Mouse (Mus musculus): ENCODE data around the gene Brinp1. TPM values are rescaled to one million over a fixed set of nuclear protein-coding genes. Genes with fewer than 3 reads are reported as not detected.
A peak's percentile ranks its signal among the peaks of the same experiment; 100 is the strongest.

Gene Brinp1
- polyA plus RNA-seq (2015; fragmentation: Nextera tagmentation; extraction: Ambion mirVana) = 36.5 and 40.8 TPM in 2 replicates

- H3K36me3 ChIP-seq = no peaks in the 10 kb centered on the region
- under 1% methylated on average over 33 of the region's 33 CpGs for WGBS
- peaks cover 23% of the 10 kb centered on the region for H3K4me1 ChIP-seq (replicated peaks)
- H3K4me2 ChIP-seq = peak within 1 kb of the TSS; percentile 74
- peak within 1 kb of the TSS; percentile 72 for H3K4me3 ChIP-seq
- H3K9ac ChIP-seq = peak within 1 kb of the TSS; percentile 79
- H3K27ac ChIP-seq (replicated peaks) = peak within 1 kb of the TSS; percentile 76
- H3K9me3 ChIP-seq = no peaks in the 10 kb centered on the region
- H3K27me3 ChIP-seq = 0 out of 2 replicates have a peak, but pooled peaks cover 3% of the 10 kb centered on the region
- ATAC-seq (ENCODE audit: low read depth) = peak; percentile 94
Measured at GRCm38 (mm10) chr4:68954322-68954901, at the start of gene Brinp1. TSS of gene Brinp1 (minus strand) at chr4:68954397.

DNA sequence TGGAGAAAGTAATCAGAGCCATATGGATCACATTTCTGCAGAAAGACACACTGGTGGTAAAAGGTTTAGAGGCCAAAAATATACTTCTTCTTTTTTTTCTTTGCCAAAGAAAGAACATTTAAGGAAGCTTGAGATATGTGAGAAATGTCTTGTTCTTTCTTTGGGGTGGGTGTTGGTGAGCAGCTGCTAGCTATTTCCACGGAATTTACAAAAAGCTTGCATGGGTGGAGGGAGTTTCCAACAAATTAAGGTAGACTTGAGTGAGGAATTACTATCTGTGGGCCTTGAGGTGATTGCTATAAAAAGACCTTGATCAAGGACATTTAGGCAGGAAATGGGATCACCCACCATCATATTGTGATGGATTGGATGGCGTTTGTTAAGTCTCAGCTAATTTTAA lies 3.1 kb upstream of the Brinp1 start:
- WGBS = 80% methylated on average over 2 of the region's 2 CpGs

DNA sequence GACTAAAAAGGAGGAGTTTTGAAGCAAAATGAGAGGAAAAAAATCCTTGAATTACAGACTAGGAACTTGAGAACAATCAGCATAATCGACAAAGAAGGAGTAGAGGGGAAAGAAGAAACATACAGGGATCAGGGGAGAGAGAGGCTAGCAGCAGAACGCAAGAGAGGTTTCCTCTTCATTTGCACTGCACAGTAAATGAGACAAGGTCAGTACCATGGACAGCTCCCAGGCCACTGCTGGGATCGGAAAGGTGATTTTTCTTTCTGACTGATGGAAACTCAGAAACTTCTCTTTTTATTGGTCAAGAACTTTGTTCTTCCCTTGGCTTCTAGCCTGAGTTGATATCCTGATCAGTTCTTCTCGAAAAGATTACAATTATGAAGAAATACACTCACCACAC lies 1.4 kb upstream of the Brinp1 start:
- H3K9ac ChIP-seq = no peak overlapping the region
- H3K4me1 ChIP-seq (replicated peaks) = peaks cover 23% of the 10 kb centered on the region
- H3K4me3 ChIP-seq = no peak overlapping the region
- peak overlapping the region; percentile 74; the same call in 1 of the 2 replicates for H3K4me2 ChIP-seq
- H3K27me3 ChIP-seq = 0 out of 2 replicates have a peak, but pooled peaks cover 3% of the 10 kb centered on the region
- no peaks in the 10 kb centered on the region for H3K36me3 ChIP-seq
- ATAC-seq (ENCODE audit: low read depth) = no peak
- WGBS = 9% methylated on average over 4 of the region's 4 CpGs
- H3K27ac ChIP-seq (replicated peaks) = no peak overlapping the region
- no peaks in the 10 kb centered on the region for H3K9me3 ChIP-seq

More for the DNA sequence above, 3.1 kb upstream of the Brinp1 start:
- no peaks in the 10 kb centered on the region for H3K36me3 ChIP-seq
- H3K9me3 ChIP-seq = no peaks in the 10 kb centered on the region
- no peak overlapping the region for H3K9ac ChIP-seq
- 0 out of 2 replicates have a peak, but pooled peaks cover 3% of the 10 kb centered on the region for H3K27me3 ChIP-seq
- H3K27ac ChIP-seq (replicated peaks) = no peak overlapping the region
- H3K4me2 ChIP-seq = no peak overlapping the region
- peaks cover 16% of the 10 kb centered on the region for H3K4me1 ChIP-seq (replicated peaks)
- no peak overlapping the region for H3K4me3 ChIP-seq
- no peak for ATAC-seq (ENCODE audit: low read depth)

- ATAC-seq (ENCODE audit: low read depth) = peak; percentile 64
- 2% methylated on average over 40 of the region's 40 CpGs for WGBS
- Histone ChIP-seq H3K4me1 (replicated peaks) (peaks cover 23% of the 10 kb centered on the region), H3K36me3 (no peaks in the 10 kb centered on the region), H3K9me3 (no peaks in the 10 kb centered on the region), H3K4me2 (peak overlapping the region; percentile 74), H3K4me3 (peak overlapping the region; percentile 72), H3K27ac (replicated peaks) (peak overlapping the region; percentile 76), H3K9ac (peak overlapping the region; percentile 79), H3K27me3 (0 out of 2 replicates have a peak, but pooled peaks cover 3% of the 10 kb centered on the region)
Measured at GRCm38 (mm10) chr4:68953667-68954321, 403 bp downstream of the Brinp1 start.

GRCm38 (mm10) chr4:68953131-68953551 lies 1.1 kb downstream of the Brinp1 start:
- 11% methylated on average over 8 of the region's 8 CpGs for WGBS

DNA sequence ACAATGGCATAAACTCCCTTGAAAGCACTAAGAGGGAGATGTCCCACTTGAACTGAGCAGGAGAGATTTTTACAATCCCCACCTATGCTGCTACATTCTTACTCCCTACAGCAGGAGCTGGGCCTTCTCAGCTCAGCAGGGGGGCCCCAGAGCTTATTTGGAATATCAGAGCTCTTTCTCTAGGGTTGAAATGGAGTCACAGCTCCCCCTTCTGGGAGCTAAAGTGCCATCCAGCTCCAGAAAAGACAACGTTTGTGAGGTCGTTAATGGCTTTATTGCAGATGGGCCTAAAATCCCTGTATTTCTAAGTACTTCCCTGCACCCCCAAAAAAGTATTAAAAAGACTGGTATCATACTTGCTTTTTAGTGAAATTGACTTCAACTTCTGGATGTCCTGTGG lies 3.6 kb downstream of the Brinp1 start:
- 3% methylated on average over 2 of the region's 2 CpGs for WGBS
- Histone ChIP-seq H3K27ac (replicated peaks) (no peak overlapping the region), H3K4me3 (0 out of 2 replicates have a peak overlapping the region, but pooled peaks have one; percentile 4), H3K4me1 (replicated peaks) (peaks cover 37% of the 10 kb centered on the region), H3K9ac (no peak overlapping the region), H3K27me3 (no peaks in the 10 kb centered on the region), H3K36me3 (no peaks in the 10 kb centered on the region), H3K9me3 (no peaks in the 10 kb centered on the region), H3K4me2 (peak overlapping the region; percentile 35)
- ATAC-seq (ENCODE audit: low read depth) = no peak

More at GRCm38 (mm10) chr4:68953131-68953551, 1.1 kb downstream of the Brinp1 start:
- peak; percentile 45 for ATAC-seq (ENCODE audit: low read depth)
- Histone ChIP-seq H3K9ac (peak overlapping the region; percentile 79), H3K4me1 (replicated peaks) (peaks cover 23% of the 10 kb centered on the region), H3K4me2 (peak overlapping the region; percentile 74), H3K27me3 (0 out of 2 replicates have a peak, but pooled peaks cover 3% of the 10 kb centered on the region), H3K27ac (replicated peaks) (peak overlapping the region; percentile 43), H3K9me3 (no peaks in the 10 kb centered on the region), H3K4me3 (peak overlapping the region; percentile 72), H3K36me3 (no peaks in the 10 kb centered on the region)

DNA sequence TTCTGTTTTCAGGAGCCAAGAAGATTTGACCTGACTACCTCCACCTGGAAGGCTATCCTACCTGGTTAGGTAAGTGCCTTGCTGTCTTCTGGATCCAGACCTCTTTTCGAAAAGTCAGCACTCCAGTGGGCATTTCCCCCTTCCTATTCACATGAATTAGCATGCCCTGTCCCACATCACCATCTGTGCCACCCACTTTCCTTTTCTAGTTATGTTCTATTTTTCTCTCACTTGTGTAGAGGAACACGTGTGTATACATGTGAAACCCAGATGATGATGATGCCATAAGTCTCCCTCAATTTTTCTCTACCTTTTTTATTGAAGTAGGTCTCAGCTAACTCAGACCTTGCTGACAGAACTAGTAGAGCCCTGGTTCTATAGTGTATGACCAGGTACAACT lies 11.3 kb downstream of the Brinp1 start:
- Histone ChIP-seq H3K36me3 (no peaks in the 10 kb centered on the region), H3K9ac (no peak overlapping the region), H3K4me2 (no peak overlapping the region), H3K9me3 (no peaks in the 10 kb centered on the region), H3K27me3 (no peaks in the 10 kb centered on the region), H3K4me1 (replicated peaks) (peaks cover 19% of the 10 kb centered on the region), H3K4me3 (no peak overlapping the region), H3K27ac (replicated peaks) (no peak overlapping the region)
- no peak for ATAC-seq (ENCODE audit: low read depth)
- WGBS = 83% methylated on average over 2 of the region's 2 CpGs

DNA sequence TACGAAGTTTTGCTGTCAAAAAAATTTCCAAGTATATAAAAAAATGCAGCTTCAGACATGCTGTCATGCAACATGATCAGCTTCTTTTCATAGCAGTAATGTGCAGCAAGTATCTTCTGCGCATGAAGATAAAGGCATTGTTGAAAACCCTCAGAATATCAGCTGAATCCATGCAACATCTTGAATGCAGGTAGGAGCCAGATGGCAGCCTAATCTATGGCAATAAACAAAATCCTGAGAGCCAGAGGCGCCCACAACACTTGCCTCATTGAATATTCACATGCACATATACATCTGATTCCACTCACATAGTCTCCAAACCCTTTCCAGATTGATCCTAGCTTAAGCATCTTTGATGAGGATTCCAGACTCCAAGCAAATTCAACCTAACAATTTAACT lies 24.2 kb downstream of the Brinp1 start:
- Histone ChIP-seq H3K4me1 (replicated peaks) (no peaks in the 10 kb centered on the region; the same call in 1 of the 2 replicates), H3K4me3 (no peak overlapping the region), H3K27ac (replicated peaks) (no peak overlapping the region), H3K27me3 (no peaks in the 10 kb centered on the region), H3K36me3 (no peaks in the 10 kb centered on the region), H3K9me3 (no peaks in the 10 kb centered on the region), H3K9ac (no peak overlapping the region), H3K4me2 (no peak overlapping the region)
- no peak for ATAC-seq (ENCODE audit: low read depth)
- 74% methylated on average over 3 of the region's 3 CpGs for WGBS

DNA sequence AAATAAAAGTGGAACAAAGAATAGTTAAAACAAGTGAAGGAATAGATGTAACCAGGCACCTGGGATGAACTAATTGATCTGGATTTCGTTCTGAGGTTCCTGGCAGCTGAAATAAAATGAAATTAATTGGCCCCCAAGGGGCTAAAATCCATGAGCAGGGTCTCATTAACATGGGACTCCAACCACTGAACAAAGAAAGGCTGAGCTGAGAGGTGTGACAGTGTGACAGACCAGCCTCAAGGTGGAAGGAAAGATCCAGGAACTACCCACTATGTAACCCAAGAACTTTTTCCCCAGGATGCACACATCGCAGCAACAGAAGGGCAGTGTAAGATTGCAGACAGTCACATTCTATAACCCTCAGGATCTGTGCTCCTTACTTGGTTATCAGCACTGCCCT lies 28.1 kb downstream of the Brinp1 start:
- no peak overlapping the region for H3K4me2 ChIP-seq
- H3K27me3 ChIP-seq = no peaks in the 10 kb centered on the region
- no peak for ATAC-seq (ENCODE audit: low read depth)
- H3K4me3 ChIP-seq = no peak overlapping the region
- H3K9me3 ChIP-seq = no peaks in the 10 kb centered on the region
- no peak overlapping the region for H3K27ac ChIP-seq (replicated peaks)
- H3K9ac ChIP-seq = no peak overlapping the region
- H3K36me3 ChIP-seq = no peaks in the 10 kb centered on the region
- H3K4me1 ChIP-seq (replicated peaks) = no peaks in the 10 kb centered on the region
- 56% methylated on average over 2 of the region's 2 CpGs for WGBS

DNA sequence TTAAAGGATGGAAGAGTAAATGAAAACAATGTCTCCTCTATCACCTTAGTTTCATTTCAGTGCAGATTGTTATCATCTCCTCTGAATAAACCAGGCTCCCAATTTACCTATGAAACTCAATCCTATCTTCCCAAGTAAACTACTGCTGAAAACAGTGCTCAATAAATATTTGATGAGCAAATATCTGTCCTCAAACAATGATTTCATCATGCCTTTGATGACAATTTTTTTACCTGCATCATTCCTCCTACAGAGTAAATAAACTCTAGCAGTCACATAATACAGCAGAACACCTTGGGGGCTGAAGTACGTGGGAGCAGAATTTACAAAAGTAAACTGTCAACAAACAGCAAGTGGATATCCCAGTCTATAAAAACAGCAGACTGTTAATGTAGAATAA lies 31.3 kb downstream of the Brinp1 start:
- H3K9ac ChIP-seq = no peak overlapping the region
- no peaks in the 10 kb centered on the region for H3K4me1 ChIP-seq (replicated peaks)
- no peak overlapping the region for H3K27ac ChIP-seq (replicated peaks)
- H3K4me2 ChIP-seq = no peak overlapping the region
- 70% methylated on average over 1 of the region's 1 CpGs for WGBS
- ATAC-seq (ENCODE audit: low read depth) = no peak
- H3K9me3 ChIP-seq = no peaks in the 10 kb centered on the region
- H3K36me3 ChIP-seq = no peaks in the 10 kb centered on the region
- no peaks in the 10 kb centered on the region for H3K27me3 ChIP-seq
- no peak overlapping the region for H3K4me3 ChIP-seq

DNA sequence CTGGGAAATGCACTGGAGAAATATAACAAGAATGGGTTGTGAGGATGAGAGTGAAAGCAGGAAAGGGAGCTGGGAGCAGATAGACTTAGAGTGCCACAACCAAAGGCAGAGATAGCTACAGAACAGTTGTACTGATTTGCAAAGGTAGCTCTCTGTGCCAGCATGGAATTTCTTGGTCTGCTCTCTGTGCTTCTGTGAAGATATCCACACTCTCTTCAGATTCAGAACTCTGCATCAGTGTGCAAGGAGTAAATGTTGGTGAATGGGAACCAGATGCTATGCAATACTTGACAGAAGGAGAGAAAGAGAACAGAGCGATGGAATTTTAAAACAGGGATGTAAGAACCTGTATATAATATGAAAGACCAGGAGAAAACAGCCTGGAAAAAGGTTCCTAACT lies 31.7 kb downstream of the Brinp1 start:
- Histone ChIP-seq H3K27ac (replicated peaks) (no peak overlapping the region), H3K4me3 (no peak overlapping the region), H3K4me1 (replicated peaks) (no peaks in the 10 kb centered on the region), H3K36me3 (no peaks in the 10 kb centered on the region), H3K27me3 (no peaks in the 10 kb centered on the region), H3K4me2 (no peak overlapping the region), H3K9me3 (no peaks in the 10 kb centered on the region), H3K9ac (no peak overlapping the region)
- WGBS = 100% methylated on average over 1 of the region's 1 CpGs
- no peak for ATAC-seq (ENCODE audit: low read depth)

DNA sequence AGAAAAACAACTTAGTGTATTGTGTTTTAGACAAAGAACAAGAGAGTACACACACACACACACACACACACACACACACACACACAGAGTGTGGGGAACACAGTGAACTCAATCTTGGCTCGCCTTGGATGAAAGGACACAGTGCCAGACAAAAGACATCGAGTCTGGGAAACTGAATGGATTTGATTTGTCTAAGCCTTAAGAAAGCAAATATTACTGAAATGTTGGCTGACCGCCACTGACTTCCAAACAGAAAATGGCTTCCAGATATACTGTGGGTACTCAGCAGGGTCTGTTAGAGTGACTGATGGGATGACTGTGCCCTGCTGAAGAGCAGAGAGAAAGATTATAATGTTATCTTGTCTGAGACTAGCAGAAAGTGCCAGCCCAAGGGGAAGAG lies 34.1 kb downstream of the Brinp1 start:
- Histone ChIP-seq H3K27ac (replicated peaks) (no peak overlapping the region), H3K4me1 (replicated peaks) (no peaks in the 10 kb centered on the region), H3K9me3 (no peaks in the 10 kb centered on the region), H3K4me2 (no peak overlapping the region), H3K27me3 (no peaks in the 10 kb centered on the region), H3K9ac (no peak overlapping the region), H3K36me3 (no peaks in the 10 kb centered on the region), H3K4me3 (no peak overlapping the region)
- no peak for ATAC-seq (ENCODE audit: low read depth)
- WGBS = 76% methylated on average over 3 of the region's 3 CpGs

Measured in neural tube, embryonic 13.5 days (tissue).